Mouse (Mus musculus) olfactory bulb, adult 2 months (tissue): ENCODE measurements around the gene Prrx2. TPM values are rescaled to one million over a fixed set of nuclear protein-coding genes. Genes with fewer than 3 reads are reported as not detected.

Source experiments
- H3K27ac ChIP-seq: fragments of 200-500 bp; 2 replicates; pipeline ENCODE4 v1.5.1; 2012; ENCODE audit warnings: low read depth, low read length; ENCODE audit not compliant: insufficient read depth
- H3K4me1 ChIP-seq: fragments of 200-500 bp; 2 replicates; pipeline ENCODE4 v1.6.1; 2012; ENCODE audit warnings: low read length; ENCODE audit not compliant: control insufficient read depth, insufficient read depth
- H3K4me3 ChIP-seq: fragments of 200-500 bp; 2 replicates; pipeline ENCODE4 v1.5.1; 2012; ENCODE audit warnings: mild to moderate bottlenecking, low read depth, low read length, moderate library complexity; ENCODE audit not compliant: insufficient read depth
- CTCF ChIP-seq: fragments of 200-500 bp; IDR thresholded peaks from 2 replicates; pipeline ENCODE4 v1.5.1; 2012; ENCODE audit warnings: low read depth, mild to moderate bottlenecking, low read length, moderate library complexity; ENCODE audit not compliant: insufficient read depth
- POLR2A ChIP-seq: fragments of 200-500 bp; IDR thresholded peaks from 2 replicates; pipeline ENCODE4 v1.6.1; 2012; ENCODE audit warnings: mild to moderate bottlenecking, low read depth, low read length, moderate library complexity; ENCODE audit not compliant: insufficient read depth
- WGBS: fragments of 180-500 bp; shearing (Covaris S2); methylation state at CpG from one replicate; pipeline ENCODE4 v1.1.7; 2018; 5-methylcytosine and 5-hydroxymethylcytosine counted together
- polyA plus RNA-seq: library from polyadenylated mRNA; stranded (reverse); fragments of >200 nt; gene quantifications from 2 replicates; pipeline ENCODE4 v1.2.4, GENCODE M21; 2012; ENCODE audit warnings: low replicate concordance; ENCODE audit not compliant: missing spikeins, insufficient read depth, insufficient read length

Gene Prrx2
- polyA plus RNA-seq, 1 experiment = not detected

- peak overlapping the region; percentile 54 for H3K4me3 ChIP-seq
- WGBS = 2% methylated on average over 77 of the region's 77 CpGs
- peak overlapping the region; percentile 45; the same call in 1 of the 2 replicates for H3K27ac ChIP-seq
- H3K4me1 ChIP-seq = peaks cover 30% of the 10 kb centered on the region
- TF ChIP-seq CTCF = no peak
- no peak for TF ChIP-seq POLR2A
Observed at GRCm38 (mm10) chr2:30801067-30801852, 33.5 kb upstream of the Prrx2 start.

GRCm38 (mm10) chr2:30803604-30804003, 31.2 kb upstream of the Prrx2 start, which contains the start of gene 1700001O22Rik:
Gene 1700001O22Rik (minus strand): TSS chr2:30803661.
- Histone ChIP-seq H3K4me1 (peaks cover 26% of the 10 kb centered on the region), H3K27ac (no peak within 1 kb of the TSS), H3K4me3 (no peak within 1 kb of the TSS)
- TF ChIP-seq CTCF (no peak), POLR2A (no peak)
- 90% methylated on average over 3 of the region's 3 CpGs for WGBS

DNA sequence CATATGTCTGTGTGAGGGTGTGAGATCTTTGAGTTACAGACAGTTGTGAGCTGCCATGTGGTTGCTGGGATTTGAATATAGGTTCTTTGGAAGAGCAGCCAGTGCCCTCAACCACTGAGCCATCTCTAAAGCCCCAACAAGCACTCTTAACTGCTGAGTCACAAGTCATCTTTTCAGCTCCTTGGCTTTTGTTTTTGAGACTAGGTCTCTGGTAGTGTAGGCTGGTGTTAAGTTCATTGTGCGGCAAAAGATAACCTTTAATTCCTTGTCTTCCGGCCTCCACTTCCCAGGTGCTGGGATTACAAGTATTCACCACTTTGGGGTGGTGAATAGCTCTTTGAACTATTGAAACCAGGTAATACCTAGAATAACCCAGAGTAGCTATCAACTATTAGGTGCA, 28.8 kb upstream of the Prrx2 start:
- H3K4me3 ChIP-seq = no peak overlapping the region
- H3K27ac ChIP-seq = no peak overlapping the region
- WGBS = 72% methylated on average over 2 of the region's 2 CpGs
- no peak for TF ChIP-seq CTCF
- TF ChIP-seq POLR2A = no peak
- H3K4me1 ChIP-seq = peaks cover 30% of the 10 kb centered on the region

DNA sequence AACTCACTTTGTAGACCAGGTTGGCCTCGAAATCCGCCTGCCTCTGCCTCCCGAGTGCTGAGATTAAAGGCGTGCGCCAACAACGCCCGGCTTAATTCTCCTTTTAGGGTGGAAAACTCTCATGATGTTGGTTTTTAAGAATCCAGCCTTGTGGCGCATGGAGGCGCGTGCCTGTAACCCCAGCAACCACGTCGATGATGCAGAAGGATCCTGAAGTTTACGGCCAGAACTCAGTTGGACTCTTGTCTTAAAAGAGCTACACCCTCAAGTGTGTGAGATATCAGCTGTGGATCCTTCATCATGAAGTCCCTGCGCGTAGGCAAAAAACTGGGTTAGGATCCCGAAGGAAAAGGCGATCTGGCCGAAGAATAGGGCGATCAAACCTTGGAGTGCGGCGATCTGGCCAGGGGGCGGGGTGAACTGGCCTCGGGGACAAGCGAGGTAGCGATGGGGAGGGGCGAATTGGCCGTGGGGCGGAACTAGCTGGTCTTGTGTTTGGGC, 27.6 kb upstream of the Prrx2 start:
- no peak overlapping the region for H3K27ac ChIP-seq
- peak overlapping the region; percentile 73 for H3K4me3 ChIP-seq
- 4% methylated on average over 28 of the region's 28 CpGs for WGBS
- H3K4me1 ChIP-seq = peaks cover 22% of the 10 kb centered on the region
- no peak for TF ChIP-seq POLR2A
- TF ChIP-seq CTCF = no peak

GRCm38 (mm10) chr2:30807648-30808295, 27.0 kb upstream of the Prrx2 start, which contains the start of gene Ntmt1:
Gene Ntmt1 (plus strand): TSS chr2:30807826.
- TF ChIP-seq CTCF (no peak), POLR2A (peak; percentile 64; the same call in 1 of the 2 replicates)
- Histone ChIP-seq H3K27ac (peak within 1 kb of the TSS; percentile 49), H3K4me1 (peaks cover 22% of the 10 kb centered on the region), H3K4me3 (peak within 1 kb of the TSS; percentile 73)
- under 1% methylated on average over 44 of the region's 44 CpGs for WGBS

GRCm38 (mm10) chr2:30808296-30808655, 26.5 kb upstream of the Prrx2 start:
- Histone ChIP-seq H3K4me3 (peak overlapping the region; percentile 73), H3K4me1 (peaks cover 22% of the 10 kb centered on the region), H3K27ac (peak overlapping the region; percentile 49)
- 1% methylated on average over 10 of the region's 10 CpGs for WGBS
- TF ChIP-seq CTCF = no peak
- TF ChIP-seq POLR2A = no peak

GRCm38 (mm10) chr2:30809503-30809902, 25.3 kb upstream of the Prrx2 start:
- H3K4me3 ChIP-seq = no peak overlapping the region

DNA sequence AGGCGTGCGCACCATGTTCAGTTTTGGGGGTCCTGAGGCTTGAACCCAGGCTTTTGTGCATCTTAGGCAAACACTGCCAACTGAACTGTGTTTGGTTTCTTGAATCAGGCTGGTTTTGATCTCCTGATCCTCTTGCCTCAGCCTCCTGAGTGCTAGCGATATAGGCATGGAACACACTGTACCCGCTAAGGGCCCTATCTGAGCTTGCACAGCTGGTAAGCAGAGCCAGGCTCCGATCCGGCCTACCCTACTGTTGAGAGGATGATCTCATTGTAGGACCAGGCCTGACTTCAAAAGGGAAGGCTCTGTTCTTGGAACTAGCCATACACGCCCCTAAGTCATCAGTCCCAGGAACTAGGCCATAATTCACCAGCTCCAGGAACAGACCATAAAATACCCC, 24.2 kb upstream of the Prrx2 start:
- H3K27ac ChIP-seq = no peak overlapping the region
- whole genome bisulfite sequencing = 86% methylated on average over 7 of the region's 7 CpGs
- H3K4me1 ChIP-seq = peaks cover 22% of the 10 kb centered on the region
- H3K4me3 ChIP-seq = no peak overlapping the region
- no peak for TF ChIP-seq CTCF
- no peak for TF ChIP-seq POLR2A

More at GRCm38 (mm10) chr2:30809503-30809902, 25.3 kb upstream of the Prrx2 start:
- H3K4me1 ChIP-seq = peaks cover 22% of the 10 kb centered on the region
- H3K27ac ChIP-seq = no peak overlapping the region
- no peak for TF ChIP-seq CTCF
- TF ChIP-seq POLR2A = no peak
- 38% methylated on average over 5 of the region's 5 CpGs for WGBS

- 88% methylated on average over 1 of the region's 1 CpGs for WGBS
- Histone ChIP-seq H3K4me1 (no peaks in the 10 kb centered on the region), H3K27ac (no peak overlapping the region), H3K4me3 (no peak overlapping the region)
- no peak for TF ChIP-seq CTCF
- no peak for TF ChIP-seq POLR2A
Observed at GRCm38 (mm10) chr2:30816383-30816782, 18.4 kb upstream of the Prrx2 start.
